Mouse (Mus musculus) lung, postnatal 0 days (tissue): ENCODE results near the gene Aars.

Experiments used
- CTCF ChIP-seq: IDR thresholded peaks from 2 replicates; pipeline ENCODE4 v1.5.1; 2016; ENCODE audit warnings: antibody characterized with exemption, mild to moderate bottlenecking
- EP300 ChIP-seq: IDR thresholded peaks from 2 replicates; pipeline ENCODE4 v1.6.1; 2016; ENCODE audit warnings: antibody characterized with exemption, mild to moderate bottlenecking, control low read depth

- TF ChIP-seq EP300: no peak
- TF ChIP-seq CTCF: peak; percentile 98
Observed at GRCm38 (mm10) chr8:111056158-111056663, 23.3 kb downstream of the Aars start, which contains the start of gene Exosc6.
